Mouse (Mus musculus): ENCODE results near the gene Ctcf.
"Not testable (repeated sequence)": the region's sequence is repeated elsewhere in the genome, so short reads cannot be mapped to it uniquely, and the experiment has no call there.

Ctcf gene

DNA sequence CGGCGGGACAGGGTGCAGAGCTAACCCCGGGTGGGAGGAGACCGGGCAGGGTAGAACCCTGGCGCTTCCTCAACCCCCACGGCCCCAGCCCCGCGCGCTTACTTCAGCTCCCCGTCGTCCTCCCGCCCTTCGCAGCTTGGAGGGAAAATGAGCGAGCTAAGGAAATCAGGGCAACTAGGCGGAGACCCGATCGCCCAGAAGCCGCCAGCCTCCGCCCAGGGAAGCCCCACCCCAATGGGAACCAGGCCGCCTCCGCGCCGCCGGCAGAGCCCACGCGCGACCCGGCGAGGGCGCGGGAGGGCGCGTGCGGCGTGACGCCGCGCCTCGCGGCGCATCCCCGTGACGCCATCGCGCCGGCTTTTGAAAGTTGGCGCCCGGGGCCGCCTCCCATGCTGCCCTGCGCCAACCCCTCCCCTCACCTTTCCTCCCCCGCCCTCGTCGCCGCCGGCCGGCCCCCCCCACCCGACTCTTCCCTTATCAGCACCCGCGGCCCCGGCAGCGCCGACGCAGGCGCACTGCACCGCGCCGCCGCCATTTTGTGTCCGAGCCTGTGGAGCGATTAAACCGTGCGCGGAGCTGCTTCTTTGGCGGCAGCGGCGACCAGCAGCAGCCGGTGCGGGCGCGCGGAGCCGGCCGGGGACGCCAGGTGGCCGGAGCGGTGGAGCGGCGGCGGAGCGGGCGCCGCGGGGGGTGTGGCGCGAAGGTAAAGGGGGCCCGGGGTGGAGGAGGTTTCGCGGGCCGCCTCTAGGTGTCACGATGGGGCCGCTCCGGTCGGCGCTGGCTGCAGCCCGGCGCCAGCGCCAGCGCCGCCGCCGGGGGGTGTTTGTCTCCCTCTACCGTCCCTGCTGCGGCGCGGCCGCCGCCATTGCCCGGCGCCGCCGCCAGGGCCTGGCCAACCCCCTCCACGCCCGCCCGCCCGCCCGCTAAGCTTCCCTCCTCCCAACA, at the start of gene Ctcf:
Gene Ctcf, plus strand, starts transcription at position 551 of the 945 bp plus-strand sequence.
- DNase-seq: peak; percentile 92

DNA sequence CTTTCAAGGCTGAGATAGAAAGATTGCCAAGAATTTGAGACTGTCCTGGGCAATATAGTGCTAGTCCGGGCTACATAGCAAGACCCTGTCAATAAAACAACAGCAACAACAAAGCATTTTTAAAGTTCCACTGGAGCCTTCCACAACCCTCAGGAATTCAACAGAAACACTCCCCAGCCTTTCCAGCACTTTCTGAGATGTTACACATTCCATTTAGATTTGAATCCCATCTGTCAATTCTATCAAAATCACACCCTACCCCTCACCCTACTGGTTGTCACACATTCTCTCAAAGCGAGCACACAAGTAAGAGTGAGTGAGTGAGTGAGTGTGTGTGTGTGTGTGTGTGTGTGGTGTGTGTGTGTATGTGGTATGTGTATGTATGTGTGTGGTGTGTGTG, 43.9 kb upstream of the Ctcf start:
- no peak for DNase-seq

DNA sequence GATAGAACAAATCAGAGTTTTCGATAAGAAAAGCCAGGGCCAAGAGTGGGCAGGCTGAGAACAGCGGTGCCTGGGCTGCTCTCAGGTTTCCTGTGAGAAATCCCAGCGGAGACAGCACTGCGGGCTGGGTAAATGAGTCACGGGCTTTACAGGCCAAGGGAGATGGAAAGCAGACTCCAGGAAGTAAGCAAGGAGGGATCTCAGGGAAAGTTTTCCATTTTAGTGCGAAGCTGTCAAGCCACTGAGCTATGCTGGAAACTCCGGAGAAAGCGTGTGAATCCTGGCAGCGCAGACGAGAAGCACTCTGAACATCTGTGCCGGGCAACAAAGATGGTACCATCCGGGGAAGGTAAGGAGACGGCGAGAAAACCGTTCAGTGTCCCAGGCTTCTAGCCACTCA, 42.5 kb upstream of the Ctcf start:
- DNase-seq: peak; percentile 58

DNA sequence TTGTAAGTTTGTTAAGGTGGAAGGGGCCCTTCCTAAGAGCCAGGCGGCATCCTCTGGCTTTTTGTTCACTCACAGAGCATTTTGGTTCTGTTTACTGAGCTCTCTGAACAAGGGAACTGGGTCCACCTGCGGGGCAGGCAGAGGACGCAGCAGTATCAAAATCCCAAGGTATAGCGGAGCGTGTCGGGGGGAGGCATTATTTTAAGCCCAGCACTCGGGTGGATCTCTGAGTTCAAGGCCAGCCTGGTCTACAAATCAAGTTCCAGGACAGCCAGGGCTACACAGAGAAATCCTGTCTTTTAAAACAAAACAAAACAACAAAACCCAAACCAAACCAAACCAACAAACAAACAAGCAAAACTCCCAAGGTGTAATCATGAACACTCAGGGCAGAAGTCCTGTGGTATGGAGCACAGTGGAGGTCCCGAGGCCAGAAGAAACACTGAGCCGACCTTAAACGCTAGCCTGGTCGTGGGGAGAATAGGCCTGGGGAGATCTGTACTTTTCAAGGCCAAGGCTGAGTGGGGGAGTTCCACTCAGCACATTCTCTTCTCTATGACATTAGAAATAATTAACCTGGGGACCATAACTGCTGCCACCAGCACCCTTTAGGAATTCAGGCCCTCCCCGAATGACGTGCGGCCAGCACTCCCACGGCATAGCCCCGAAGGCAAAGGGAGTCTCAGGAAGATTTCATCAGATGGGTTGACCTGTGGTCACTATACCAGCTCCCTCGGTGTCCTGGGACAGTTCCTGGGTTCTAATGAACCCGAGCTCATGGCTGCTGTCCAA, 41.7 kb upstream of the Ctcf start:
- DNase-seq: no peak

- no peak for DNase-seq
Measured at GRCm38 (mm10) chr8:105596362-105597034, 39.9 kb upstream of the Ctcf start.

DNA sequence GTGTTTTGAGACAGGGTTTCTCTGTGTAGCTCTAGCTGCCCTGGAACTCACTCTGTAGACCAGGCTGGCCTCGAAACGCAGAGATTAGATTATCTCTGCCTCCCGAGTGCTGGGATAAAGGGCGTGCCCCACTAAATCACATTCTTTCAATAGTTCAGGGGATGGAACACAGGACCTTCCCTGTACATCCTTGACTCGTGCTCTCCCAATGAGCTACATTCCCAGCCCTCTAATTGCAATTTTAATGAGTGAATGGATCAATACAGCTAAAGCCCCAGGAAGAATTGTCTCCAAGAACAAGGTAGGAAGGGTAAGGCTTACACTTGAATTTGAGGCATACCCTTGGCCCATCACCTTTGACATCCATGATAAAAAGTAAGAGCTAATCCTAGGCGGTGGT, 37.6 kb upstream of the Ctcf start:
- DNase-seq: no peak

DNA sequence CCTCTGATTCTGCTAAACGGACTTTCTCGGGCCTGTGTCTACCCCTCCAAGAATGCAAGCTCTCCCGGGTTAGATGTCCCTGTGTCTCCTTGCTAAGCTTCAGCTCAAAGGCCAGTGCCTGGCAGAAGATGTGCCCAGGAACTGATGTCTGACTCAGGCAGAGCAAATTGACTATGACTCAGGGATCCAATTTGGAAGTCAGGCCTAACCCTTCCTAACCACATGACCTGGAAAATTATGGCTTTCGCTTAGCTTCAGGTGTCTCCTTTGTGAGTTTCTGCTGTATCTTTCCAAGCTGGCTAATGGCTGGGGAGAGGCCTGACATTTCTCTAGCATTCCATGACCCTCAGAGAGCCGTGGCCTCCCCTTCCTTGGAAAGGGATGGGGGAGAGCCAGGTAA, 35.1 kb upstream of the Ctcf start:
- DNase-seq: no peak

- DNase-seq: not testable (repeated sequence)
Measured at GRCm38 (mm10) chr8:105602540-105602939, 33.8 kb upstream of the Ctcf start.

DNA sequence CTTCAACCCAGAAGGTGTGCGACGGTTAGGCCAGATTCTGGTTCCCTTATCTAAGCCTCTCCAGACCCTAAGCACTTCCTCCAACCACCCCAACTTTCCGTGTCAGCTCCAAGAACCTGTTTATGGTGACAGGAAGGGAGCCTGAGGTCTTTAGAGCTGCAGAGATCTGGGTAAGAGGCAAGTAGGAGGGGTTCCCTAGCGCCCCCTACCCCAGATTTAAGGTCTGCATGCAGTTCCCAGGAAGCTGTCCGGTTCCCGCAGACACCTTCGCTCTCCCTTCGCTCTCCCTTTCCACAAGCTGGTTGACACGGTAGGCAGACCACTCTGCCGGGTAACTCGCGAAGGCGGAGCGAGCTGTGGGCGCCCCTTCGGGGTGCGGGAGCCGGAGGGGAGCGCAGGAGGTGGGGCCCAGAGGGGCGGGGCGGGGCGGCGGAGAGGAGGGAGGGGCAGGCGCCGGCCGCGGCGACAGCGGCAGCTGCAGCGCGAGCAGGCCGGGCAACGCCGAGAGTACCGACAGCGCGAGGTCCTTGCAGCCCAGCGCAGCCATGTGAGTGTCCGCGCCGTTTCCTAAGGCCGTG, 31.5 kb upstream of the Ctcf start, which contains the start of gene Ripor1:
Gene Ripor1, plus strand, starts transcription at position 452 of the 578 bp plus-strand sequence.
- DNase-seq: peak; percentile 84

GRCm38 (mm10) chr8:105605491-105606188, 30.7 kb upstream of the Ctcf start:
- DNase-seq: no peak

DNA sequence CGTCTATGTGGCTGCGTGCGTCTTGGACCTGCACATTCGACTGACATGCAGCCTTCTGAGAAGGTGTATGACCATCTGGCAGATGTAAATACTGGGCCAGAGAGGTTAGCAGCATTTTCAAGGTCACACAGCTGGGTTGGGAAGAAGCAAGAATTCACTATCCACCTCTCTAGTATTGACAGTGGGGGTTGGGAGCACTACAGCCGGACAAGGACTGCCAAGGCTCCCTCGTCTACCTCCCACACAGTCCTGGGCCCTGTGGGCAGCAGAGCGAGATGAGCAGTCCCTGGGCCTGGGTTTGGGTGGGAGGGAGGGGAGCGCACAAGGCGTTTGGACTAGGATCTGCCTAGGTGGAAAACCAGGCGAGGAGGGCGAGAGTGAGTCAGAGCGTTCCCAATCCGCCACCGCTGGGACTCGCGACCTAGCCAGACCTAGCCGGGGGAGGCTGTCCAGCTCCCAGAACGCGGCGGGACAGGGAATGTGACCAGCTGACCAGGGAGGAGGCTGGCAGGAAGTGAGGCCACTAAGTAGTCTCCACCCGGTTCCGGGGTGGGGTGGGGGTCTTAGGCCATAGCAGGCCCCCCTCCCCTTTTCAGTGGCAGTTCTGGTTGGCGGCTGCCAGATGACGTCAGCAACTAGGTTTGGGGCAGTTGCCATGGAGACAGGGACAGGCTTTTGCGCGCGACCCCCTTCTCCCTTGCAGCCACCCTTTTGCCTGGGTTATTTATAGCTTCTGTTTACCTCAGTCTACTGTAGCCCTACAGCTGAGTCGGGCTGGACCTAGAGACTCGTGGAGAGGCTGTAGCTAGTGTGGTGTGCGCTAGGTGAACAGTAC, 30.0 kb upstream of the Ctcf start:
- DNase-seq: peak; percentile 86

DNA sequence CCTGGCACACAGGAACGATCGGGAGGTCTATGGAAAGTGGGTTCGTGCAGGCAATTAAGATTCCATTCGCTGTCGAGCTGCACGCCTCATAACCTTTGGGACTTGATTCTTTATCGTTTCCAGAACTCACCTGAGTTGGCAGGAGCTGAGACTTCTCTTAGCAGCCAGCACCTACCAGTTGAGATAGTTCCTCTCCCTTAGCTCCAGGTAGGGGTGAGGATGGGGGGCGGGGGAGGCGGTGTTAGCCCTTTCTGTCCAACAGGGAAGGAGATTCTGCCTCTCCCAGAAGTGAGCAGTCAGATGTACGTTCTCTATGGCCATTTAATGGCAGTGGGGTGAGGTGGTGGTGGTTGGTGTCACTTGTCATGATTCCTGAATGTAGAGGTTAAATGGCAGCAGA, 29.3 kb upstream of the Ctcf start:
- DNase-seq: no peak

GRCm38 (mm10) chr8:105607684-105608083, 28.7 kb upstream of the Ctcf start:
- DNase-seq: no peak

- DNase-seq: no peak
Measured at GRCm38 (mm10) chr8:105609355-105609754, 27.0 kb upstream of the Ctcf start.

DNA sequence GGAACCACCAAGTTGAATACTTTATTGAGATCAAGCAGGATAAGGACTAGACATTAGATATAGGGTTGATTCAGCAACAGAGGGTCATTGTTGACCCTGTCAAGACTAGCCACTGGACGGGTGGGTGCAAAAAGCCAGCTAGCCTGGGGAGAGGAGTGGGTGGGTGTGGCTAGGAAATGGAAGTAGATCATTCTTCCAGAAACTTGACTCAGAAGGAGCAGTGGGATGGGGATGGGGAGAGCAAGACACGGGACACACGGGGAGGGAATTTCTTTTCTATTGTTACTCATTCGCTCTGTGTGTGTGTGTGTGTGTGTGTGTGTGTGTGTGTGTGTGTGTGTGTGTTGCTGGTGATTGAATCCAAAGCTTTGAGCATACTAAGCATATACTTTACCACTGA, 26.6 kb upstream of the Ctcf start:
- DNase-seq: no peak

GRCm38 (mm10) chr8:105611836-105612235, 24.5 kb upstream of the Ctcf start:
- no peak for DNase-seq

GRCm38 (mm10) chr8:105613037-105613436, 23.3 kb upstream of the Ctcf start:
- DNase-seq: no peak

GRCm38 (mm10) chr8:105613830-105614511, 22.4 kb upstream of the Ctcf start:
- DNase-seq: no peak

GRCm38 (mm10) chr8:105615942-105616341, 20.4 kb upstream of the Ctcf start:
- DNase-seq: no peak

GRCm38 (mm10) chr8:105617451-105618278, 18.7 kb upstream of the Ctcf start:
- DNase-seq: no peak

All from right cerebral cortex, postnatal 25 days (tissue).